In genomic region chr8:66033651-66034050, GRCm38 (mm10) we compare ENCODE assay signal across 15 mouse cellular contexts.
"Had no signal": no experiment of that assay in that cellular context is flagged by ENCODE, and none has a peak within 500 bp of the region (broad histone marks: within the 10 kb centered on the region; RNA-seq: fewer than 3 reads in every experiment).

No protein-coding gene starts in this region.

- H3K27ac ChIP-seq: kidney, postnatal 0 days; limb, embryonic 13.5 days; liver, embryonic 15.5 days; neural tube, embryonic 12.5 days; stomach, embryonic 15.5 days had no signal

- DNase-seq: kidney, adult 8-10 months; kidney, postnatal 36 days; left cerebral cortex, postnatal 4 days; lung, adult 2 months; lung, postnatal 36 days; midbrain, embryonic 14.5 days; right cerebral cortex, postnatal 14 days; thymus, postnatal 36 days had no signal

- ATAC-seq: intestine, postnatal 0 days; lung, postnatal 0 days had no signal

- H3K4me1 ChIP-seq: limb, embryonic 13.5 days; liver, embryonic 15.5 days; neural tube, embryonic 12.5 days; stomach, embryonic 15.5 days had no signal

- H3K4me3 ChIP-seq: limb, embryonic 13.5 days; liver, embryonic 15.5 days; neural tube, embryonic 12.5 days; stomach, embryonic 15.5 days had no signal

- H3K9me3 ChIP-seq: limb, embryonic 13.5 days; liver, embryonic 15.5 days; neural tube, embryonic 12.5 days; stomach, embryonic 15.5 days had no signal

- H3K36me3 ChIP-seq: limb, embryonic 13.5 days; liver, embryonic 15.5 days; neural tube, embryonic 12.5 days; stomach, embryonic 15.5 days had no signal

- H3K9ac ChIP-seq: limb, embryonic 13.5 days; liver, embryonic 15.5 days; neural tube, embryonic 12.5 days; stomach, embryonic 15.5 days had no signal

- H3K4me2 ChIP-seq: limb, embryonic 13.5 days; liver, embryonic 15.5 days; neural tube, embryonic 12.5 days; stomach, embryonic 15.5 days had no signal

- H3K27me3 ChIP-seq: limb, embryonic 13.5 days; liver, embryonic 15.5 days; neural tube, embryonic 12.5 days; stomach, embryonic 15.5 days had no signal
